Mouse (Mus musculus) layer of hippocampus, adult 2 months (tissue): ENCODE measurements at regions not wholly inside any gene's neighbourhood (a gene's known extent, or its start where the extent isn't known, plus 50 kb on each side); places are given as distances from the start of the nearest gene placed in this dataset.

Source experiments
- DNase-seq, 2 experiments: peaks; one replicate each; pipeline ENCODE4 v3.0.0; 2022; ENCODE audit warnings: low spot score in 2 of 2
- H3K27ac ChIP-seq: fragments of 200-600 bp; 2 replicates; pipeline ENCODE4 v1.8.1; 2022
- H3K4me3 ChIP-seq: fragments of 200-600 bp; 2 replicates; pipeline ENCODE4 v1.8.1; 2022; ENCODE audit warnings: mild to moderate bottlenecking
- CTCF ChIP-seq: fragments of 200-600 bp; conservative IDR thresholded peaks from 2 replicates; pipeline ENCODE4 v1.8.1; 2022; ENCODE audit warnings: antibody characterized with exemption, mild to moderate bottlenecking, moderate library complexity

GRCm38 (mm10) chr4:53239856-53240255 lies 80.2 kb upstream of the Abca1 start:
- no peak overlapping the region for H3K27ac ChIP-seq
- no peak overlapping the region for H3K4me3 ChIP-seq
- TF ChIP-seq CTCF = no peak
- DNase-seq = no peak

DNA sequence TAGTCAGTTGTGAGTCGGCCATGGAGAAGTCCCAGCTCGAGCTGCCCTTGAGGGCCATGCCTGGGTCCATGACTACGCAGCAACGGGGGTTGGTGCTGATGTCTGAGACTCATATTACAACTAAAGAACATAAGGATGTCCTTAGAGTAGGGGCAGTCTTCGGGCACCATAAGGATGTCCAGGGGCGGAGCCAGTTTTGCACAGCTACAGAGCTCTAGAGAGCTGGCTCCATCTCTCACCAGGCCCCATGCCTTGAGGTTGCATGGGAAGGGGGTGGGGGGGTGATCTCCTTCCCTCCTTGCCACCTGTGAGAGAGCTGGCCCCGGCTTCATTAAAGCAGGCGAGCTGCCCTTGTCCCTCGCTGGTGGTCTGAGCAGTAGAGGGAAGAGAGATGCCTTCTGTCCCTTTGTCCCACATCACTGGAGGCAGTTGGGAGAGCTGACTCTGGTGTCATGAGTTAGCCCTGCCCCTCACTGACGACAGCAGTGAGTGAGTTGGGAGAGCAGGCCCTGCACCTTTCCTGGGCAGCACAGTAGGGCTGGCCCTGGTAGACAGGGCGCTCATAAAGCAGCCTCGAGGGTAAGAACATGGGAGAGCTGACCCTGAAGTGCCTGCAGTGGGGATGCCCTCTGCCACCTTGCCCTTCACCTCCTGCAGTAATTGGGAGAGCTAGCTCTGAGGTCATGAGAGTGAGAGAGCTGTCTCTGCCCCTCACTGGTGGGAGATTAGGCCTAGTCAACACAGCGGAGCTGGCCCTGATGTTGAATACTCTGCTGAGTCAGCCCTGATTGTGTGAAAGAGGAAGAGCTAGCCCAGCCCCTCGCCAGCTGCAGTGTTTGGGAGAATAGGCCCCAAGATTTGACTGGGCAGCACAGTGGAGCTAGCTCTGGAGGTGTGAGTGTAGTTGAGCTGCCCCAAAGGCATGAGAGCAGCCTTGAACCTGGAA lies 78.9 kb upstream of the Abca1 start:
- TF ChIP-seq CTCF = no peak
- no peak overlapping the region for H3K27ac ChIP-seq
- H3K4me3 ChIP-seq = no peak overlapping the region
- no peak for DNase-seq

- H3K4me3 ChIP-seq = no peak overlapping the region
- no peak overlapping the region for H3K27ac ChIP-seq
- DNase-seq = no peak
- no peak for TF ChIP-seq CTCF
These were observed 76.2 kb upstream of the Abca1 start for GRCm38 (mm10) chr4:53235870-53236269.

DNA sequence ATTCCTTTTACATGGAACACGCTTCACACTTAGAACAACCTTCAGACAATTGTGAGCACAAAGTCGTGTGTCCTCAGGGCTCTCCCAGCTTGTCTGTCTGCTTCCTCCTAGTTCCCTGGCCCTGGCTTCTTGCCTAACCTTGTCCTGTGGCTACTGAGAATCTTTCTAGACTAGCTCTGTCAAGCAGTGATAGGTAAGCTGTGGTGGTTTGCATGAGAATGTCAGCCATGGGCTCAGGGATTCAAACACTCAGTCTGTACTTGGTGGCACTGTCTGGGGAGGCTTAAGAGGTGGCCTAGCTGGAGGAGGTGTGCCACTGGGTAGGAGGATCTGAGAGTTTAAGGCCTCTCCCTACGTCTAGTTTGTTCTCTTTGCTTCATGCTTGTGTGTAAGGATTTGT lies 72.7 kb upstream of the Abca1 start:
- Histone ChIP-seq H3K4me3 (no peak overlapping the region), H3K27ac (no peak overlapping the region)
- no peak for DNase-seq
- no peak for TF ChIP-seq CTCF

- TF ChIP-seq CTCF = no peak
- H3K4me3 ChIP-seq = no peak overlapping the region
- DNase-seq = no peak
- no peak overlapping the region for H3K27ac ChIP-seq
These were observed 72.2 kb upstream of the Abca1 start for GRCm38 (mm10) chr4:53231867-53232266.

- Histone ChIP-seq H3K4me3 (no peak overlapping the region), H3K27ac (no peak overlapping the region)
- no peak for TF ChIP-seq CTCF
- DNase-seq = no peak
These were observed 71.4 kb upstream of the Abca1 start for GRCm38 (mm10) chr4:53231046-53231445.

DNA sequence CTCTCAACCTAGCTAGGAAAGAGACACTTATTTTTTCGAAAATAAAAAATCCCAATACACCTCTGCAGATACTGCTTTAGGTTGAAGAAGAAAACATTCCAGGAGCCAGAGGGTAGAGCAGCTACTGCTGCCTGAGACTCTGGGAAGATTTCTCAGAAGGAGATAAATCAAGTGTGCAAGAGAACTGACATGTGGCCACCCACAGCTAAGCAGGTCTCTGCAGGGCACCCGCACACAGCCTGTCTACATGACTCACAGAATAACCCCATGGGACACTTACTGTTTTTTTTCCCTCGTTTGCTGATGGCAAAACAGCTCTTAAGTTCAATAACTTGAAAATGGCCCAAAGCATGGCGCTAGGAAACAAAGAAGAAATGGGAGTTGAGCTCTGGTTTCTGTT lies 68.7 kb upstream of the Abca1 start:
- TF ChIP-seq CTCF = no peak
- no peak for DNase-seq
- no peak overlapping the region for H3K4me3 ChIP-seq
- no peak overlapping the region for H3K27ac ChIP-seq

GRCm38 (mm10) chr4:53227771-53228170 lies 68.1 kb upstream of the Abca1 start:
- Histone ChIP-seq H3K27ac (no peak overlapping the region), H3K4me3 (no peak overlapping the region)
- TF ChIP-seq CTCF = no peak

DNA sequence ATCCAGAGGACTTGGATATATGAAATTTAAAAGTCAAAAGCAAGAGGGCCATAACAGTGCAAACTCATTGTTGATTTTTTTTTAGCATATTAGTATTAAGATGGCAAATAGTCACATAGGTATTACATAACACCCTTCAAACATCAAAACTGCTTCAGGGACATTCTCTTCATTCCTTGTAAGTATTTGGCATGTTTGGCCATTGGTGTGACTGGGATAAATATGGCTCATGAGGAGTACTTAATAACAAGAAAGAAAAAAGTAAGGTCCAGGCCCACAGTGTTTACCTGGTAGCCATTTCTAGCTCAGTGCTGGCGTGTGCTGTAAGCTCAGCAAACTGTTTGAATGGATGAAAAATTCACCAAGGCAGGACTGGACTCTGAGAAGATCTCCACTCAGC lies 67.4 kb upstream of the Abca1 start:
- DNase-seq = no peak
- no peak for TF ChIP-seq CTCF

More at GRCm38 (mm10) chr4:53227771-53228170, 68.1 kb upstream of the Abca1 start:
- no peak for DNase-seq

DNA sequence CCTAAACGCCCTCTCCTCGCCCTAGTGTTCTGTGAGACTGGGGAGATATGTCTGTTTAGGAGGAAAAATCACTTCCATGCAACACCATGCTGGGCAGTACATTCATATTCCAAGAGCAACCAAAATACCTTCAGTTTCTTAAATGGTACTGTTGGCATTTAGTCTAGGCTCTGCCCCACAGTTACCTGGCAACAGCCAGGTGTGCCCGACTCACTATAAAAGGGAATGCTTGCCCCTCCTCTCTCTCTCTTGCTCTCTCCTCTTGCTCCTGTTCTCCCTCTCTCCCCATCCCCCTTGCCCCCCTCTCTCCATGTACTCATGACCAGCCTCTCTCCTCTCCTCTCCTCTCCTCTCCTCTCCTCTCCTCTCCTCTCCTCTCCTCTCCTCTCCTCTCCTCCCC lies 66.7 kb upstream of the Abca1 start:
- H3K4me3 ChIP-seq = no peak overlapping the region
- no peak for DNase-seq
- TF ChIP-seq CTCF = no peak

More for the DNA sequence above, 67.4 kb upstream of the Abca1 start:
- no peak overlapping the region for H3K27ac ChIP-seq
- H3K4me3 ChIP-seq = no peak overlapping the region

DNA sequence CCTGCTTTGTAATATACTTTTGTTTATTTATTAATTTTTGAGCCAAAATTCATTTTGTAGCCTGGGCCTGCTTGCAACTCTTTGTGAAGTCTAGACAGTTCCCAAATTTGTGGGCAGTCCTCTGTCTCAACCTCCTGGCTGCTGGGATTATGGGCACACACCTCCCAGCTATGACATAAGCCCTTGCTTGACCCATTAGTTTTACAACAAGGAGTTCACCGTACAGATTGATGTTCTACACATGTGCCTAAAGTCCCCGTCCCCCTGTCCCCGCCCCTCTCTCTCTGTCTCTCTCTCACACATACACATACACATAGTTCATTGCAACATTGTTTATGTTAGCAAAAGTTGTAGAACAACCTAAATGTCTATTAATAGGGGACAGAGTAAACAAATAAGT lies 63.7 kb upstream of the Abca1 start:
- TF ChIP-seq CTCF = no peak
- H3K27ac ChIP-seq = no peak overlapping the region
- no peak for DNase-seq
- no peak overlapping the region for H3K4me3 ChIP-seq

More for the DNA sequence above, 66.7 kb upstream of the Abca1 start:
- no peak overlapping the region for H3K27ac ChIP-seq

DNA sequence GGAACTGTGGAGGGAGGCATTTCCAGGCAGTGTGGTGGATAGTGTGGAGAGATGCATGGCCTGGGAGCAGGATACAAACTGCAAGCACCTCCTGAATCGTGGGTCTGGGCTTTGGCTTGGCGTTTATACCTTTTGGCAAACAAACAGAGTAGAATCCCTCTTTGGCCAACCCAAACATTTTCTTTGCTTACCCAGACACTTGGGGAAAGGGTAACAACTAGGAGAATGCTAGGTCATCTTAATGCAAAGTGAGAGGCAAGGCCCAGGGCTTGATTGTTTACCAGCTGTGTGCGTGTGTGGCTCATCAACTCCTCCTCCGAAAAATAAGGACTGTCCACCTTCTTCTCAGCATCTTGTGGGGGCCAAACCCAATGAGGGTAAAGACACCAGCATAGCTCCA lies 61.1 kb upstream of the Abca1 start:
- H3K27ac ChIP-seq = no peak overlapping the region
- H3K4me3 ChIP-seq = no peak overlapping the region
- no peak for DNase-seq
- no peak for TF ChIP-seq CTCF

GRCm38 (mm10) chr4:53219351-53219750 lies 59.7 kb upstream of the Abca1 start:
- Histone ChIP-seq H3K27ac (peak overlapping the region; percentile 93), H3K4me3 (no peak overlapping the region)
- DNase-seq = no peak
- TF ChIP-seq CTCF = no peak

DNA sequence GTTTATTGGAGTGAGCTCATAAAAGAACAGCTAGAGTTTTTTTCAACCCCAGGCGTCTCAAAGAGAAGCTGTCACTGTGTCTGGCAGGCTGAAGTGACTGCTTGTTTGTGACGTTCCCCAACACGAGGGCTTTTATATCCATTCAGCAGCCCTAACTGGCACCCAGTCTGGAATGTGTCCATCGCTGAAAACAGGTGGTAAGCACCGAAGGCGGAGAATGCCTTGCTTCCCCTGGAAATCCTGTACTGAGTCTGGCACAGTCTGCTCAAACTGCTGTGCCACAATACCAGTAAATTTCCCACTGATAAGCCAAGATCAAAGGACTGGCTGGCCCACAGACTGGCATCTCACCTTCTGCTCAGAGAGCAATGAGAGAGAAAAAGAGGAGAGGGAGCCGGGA lies 59.1 kb upstream of the Abca1 start:
- Histone ChIP-seq H3K4me3 (peak overlapping the region; percentile 67; the same call in 1 of the 2 replicates), H3K27ac (peak overlapping the region; percentile 93)
- DNase-seq = peak; percentile 50 to 70
- TF ChIP-seq CTCF = no peak
